Mouse (Mus musculus): Measurements from ENCODE around the gene Zfp932. TPM values are rescaled to one million over a fixed set of nuclear protein-coding genes. Genes with fewer than 3 reads are reported as not detected.

Gene Zfp932
- polyA plus RNA-seq, 1 experiment: 6.4 TPM

DNA sequence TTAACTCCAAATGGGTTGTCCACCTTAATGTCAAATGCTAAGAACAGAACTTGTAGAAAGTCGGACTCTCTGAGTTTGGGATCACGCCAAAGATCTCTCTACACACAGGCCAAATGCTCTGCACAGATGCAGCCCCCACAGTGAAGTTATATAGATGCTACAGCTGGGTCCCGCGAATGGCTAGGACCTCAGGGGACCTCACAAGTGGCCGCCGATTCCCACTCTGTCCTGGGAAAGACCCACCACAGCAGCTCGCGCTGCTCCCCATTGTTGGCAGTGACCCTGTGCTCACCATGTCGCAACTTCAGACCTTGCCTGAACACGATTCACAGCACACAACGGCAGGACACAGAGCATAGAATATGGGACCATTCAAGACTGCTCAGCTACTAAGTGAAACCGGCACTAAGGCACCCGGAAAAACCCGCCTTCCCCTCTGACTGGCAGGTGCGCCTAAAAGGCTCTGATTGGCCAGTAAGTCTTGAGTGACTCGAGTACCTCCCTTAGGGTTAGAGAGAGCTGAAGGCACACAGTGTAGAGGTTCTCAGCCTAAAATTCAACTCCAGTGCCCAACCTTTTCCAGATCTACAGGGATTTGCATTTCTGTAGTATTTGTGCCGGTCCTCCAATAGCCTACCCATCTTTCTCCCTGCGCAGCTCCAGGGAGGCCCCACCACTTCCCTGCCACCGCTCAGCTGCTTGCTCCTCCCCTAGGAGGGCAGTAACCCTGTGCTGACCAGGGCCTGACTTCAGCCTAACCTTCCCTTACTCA is 61.5 kb downstream of the Zfp932 start:
- H3K27me3 ChIP-seq (ENCODE audit: control insufficient read depth, insufficient read depth, low read length): no peaks in the 10 kb centered on the region
- H3K27ac ChIP-seq (ENCODE audit: control insufficient read depth, insufficient read depth, low read length): peak overlapping the region; percentile 16; the same call in 1 of the 2 replicates
- no peaks in the 10 kb centered on the region for H3K4me1 ChIP-seq (replicated peaks; ENCODE audit: control insufficient read depth, insufficient read depth, low read length)
- H3K4me3 ChIP-seq (ENCODE audit: control insufficient read depth, insufficient read depth, low read length): peak overlapping the region; percentile 94
- TF ChIP-seq CTCF (IDR thresholded peaks at IDR 0.05; ENCODE audit: borderline replicate concordance, control insufficient read depth, extremely low read depth, insufficient read depth, low read length, poor library complexity) (no peak), POLR2A (IDR thresholded peaks at IDR 0.05; ENCODE audit: control insufficient read depth, extremely low read depth, insufficient read depth, low read length, poor library complexity) (peak; percentile 41; the same call in 1 of the 2 replicates)
- no peaks in the 10 kb centered on the region for H3K36me3 ChIP-seq (ENCODE audit: control insufficient read depth, insufficient read depth, low read length)
- peak; percentile 85 for DNase-seq
- WGBS: 1% methylated on average over 19 of the region's 19 CpGs

Other genes with a start within 250 kb of the Zfp932 start
- 1.8 and 3.4 TPM in 2 replicates for gene 4930522L14Rik, start 244.6 kb upstream of the Zfp932 start, polyA plus RNA-seq (2012; rRNA removed)
- 2.5 and 4.1 TPM in 2 replicates for gene Gm15446, start 73.1 kb upstream of the Zfp932 start, polyA plus RNA-seq (2012; rRNA removed)
- 0.32 and 0.98 TPM in 2 replicates for gene Gm17655, start 76.0 kb downstream of the Zfp932 start, polyA plus RNA-seq (2012; rRNA removed)
- 0.30 and 0.31 TPM in 2 replicates for gene Gm35315, start 97.9 kb downstream of the Zfp932 start, polyA plus RNA-seq (2012; rRNA removed)
- 3.9 and 5.0 TPM in 2 replicates for gene Plcxd1, start 103.4 kb downstream of the Zfp932 start, polyA plus RNA-seq (2012; rRNA removed)
- gene Gtpbp6, start 111.7 kb downstream of the Zfp932 start, polyA plus RNA-seq (2012; rRNA removed): 260 and 301 TPM in 2 replicates
- 0.73 and 0.80 TPM in 2 replicates for gene Zfp605, start 113.6 kb downstream of the Zfp932 start, polyA plus RNA-seq (2012; rRNA removed)
- gene Chfr, start 139.3 kb downstream of the Zfp932 start, polyA plus RNA-seq (2012; rRNA removed): 180 and 185 TPM in 2 replicates
- 11.5 and 12.3 TPM in 2 replicates for gene Golga3, start 180.2 kb downstream of the Zfp932 start, polyA plus RNA-seq (2012; rRNA removed)
- gene Ankle2, start 234.5 kb downstream of the Zfp932 start, polyA plus RNA-seq (2012; rRNA removed): 12.9 and 13.5 TPM in 2 replicates

Data from thymus, adult 2 months (tissue).